In the genomic region with DNA sequence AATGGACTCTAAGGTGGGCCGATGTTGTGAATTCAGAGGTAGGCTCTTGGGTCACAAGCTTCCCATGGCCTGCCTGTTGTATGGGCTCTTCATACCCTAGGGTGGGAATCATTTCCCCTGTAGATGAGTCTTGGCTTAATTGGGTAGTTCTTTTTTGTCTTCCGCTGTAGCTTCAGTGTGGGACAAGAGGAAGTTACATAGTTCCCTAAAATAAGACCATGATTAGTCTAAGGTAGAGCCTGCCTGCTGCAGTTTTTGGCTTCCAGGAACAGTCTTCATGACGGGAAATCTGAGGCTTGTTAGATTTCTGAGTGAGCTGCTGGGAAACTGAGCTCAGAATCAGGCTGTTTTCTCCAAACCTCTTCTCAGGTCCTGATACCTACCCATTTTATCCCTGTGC, we compare ENCODE assay signal across 12 mouse cellular contexts. TPM values are rescaled to one million over a fixed set of nuclear protein-coding genes. Genes with fewer than 3 reads are reported as not detected.
DNase-seq lines count a peak whose midpoint lies in the region; ATAC-seq and TF ChIP-seq lines count a peak whose summit lies in the region.
"Had no signal": no experiment of that assay in that cellular context is flagged by ENCODE, and none has a peak within 500 bp of the region (broad histone marks: within the 10 kb centered on the region; RNA-seq: fewer than 3 reads in every experiment).

No protein-coding gene starts in this region.

- no peaks in the 10 kb centered on the region for H3K9me3 ChIP-seq in heart, embryonic 11.5 days (replicated peaks; ENCODE audit: control insufficient read depth, low read length)
- H3K9me3 ChIP-seq in lung, postnatal 0 days (ENCODE audit: low read length), result no peaks in the 10 kb centered on the region
- no peaks in the 10 kb centered on the region for H3K9me3 ChIP-seq in stomach, embryonic 14.5 days (ENCODE audit: control insufficient read depth, low read depth, low read length)

- no peak for TF ChIP-seq CTCF in lung, postnatal 0 days (IDR thresholded peaks at IDR 0.05)

- no peak for ATAC-seq in heart, embryonic 11.5 days (replicated peaks; ENCODE audit: insufficient number of reproducible peaks, low FRiP score, low TSS enrichment)
- ATAC-seq in lung, postnatal 0 days, result no peak
- ATAC-seq in hematopoietic stem cell, adult 5-6 weeks (replicated peaks in 1 of 2; ENCODE audit: insufficient read depth in 1 of 2, low FRiP score in 2 of 2, low TSS enrichment in 1 of 2, low read depth in 1 of 2, poor library complexity in 2 of 2, severe bottlenecking in 2 of 2), result peak; percentile 23 to 39; a peak in 3 of 4 replicates
- no peak for ATAC-seq in stomach, embryonic 14.5 days (ENCODE audit: insufficient number of reproducible peaks, insufficient read depth, low FRiP score, low read depth)
- ATAC-seq: CD4-positive, CD25-positive, alpha-beta regulatory T cell, adult 4 months had no signal

- no peak overlapping the region for H3K27ac ChIP-seq in heart, embryonic 11.5 days (ENCODE audit: low read depth, low read length)
- H3K27ac ChIP-seq in lung, postnatal 0 days (ENCODE audit: low read length), result peak overlapping the region; percentile 28
- no peak overlapping the region for H3K27ac ChIP-seq in stomach, embryonic 14.5 days (ENCODE audit: low read length)

- peaks cover 11% of the 10 kb centered on the region for H3K4me1 ChIP-seq in heart, embryonic 11.5 days (ENCODE audit: control insufficient read depth, insufficient read depth, low read length)
- peaks cover 7% of the 10 kb centered on the region; the same call in 1 of the 2 replicates for H3K4me1 ChIP-seq in lung, postnatal 0 days (ENCODE audit: insufficient read depth, low read depth, low read length)
- peaks cover 12% of the 10 kb centered on the region for H3K4me1 ChIP-seq in stomach, embryonic 14.5 days (ENCODE audit: control insufficient read depth, insufficient read depth, low read length)

- TF ChIP-seq EP300 in lung, postnatal 0 days (IDR thresholded peaks at IDR 0.05), result no peak

- H3K4me2 ChIP-seq in heart, embryonic 11.5 days, result peak overlapping the region; percentile 83
- H3K4me2 ChIP-seq in lung, postnatal 0 days (replicated peaks; ENCODE audit: low read depth, low read length), result peak overlapping the region; percentile 87
- H3K4me2 ChIP-seq in stomach, embryonic 14.5 days (replicated peaks; ENCODE audit: low read depth, low read length), result peak overlapping the region; percentile 85; the same call in 1 of the 2 replicates

- WGBS in heart, embryonic 11.5 days (ENCODE audit: insufficient replicate concordance), result 93% methylated on average over 3 of the region's 3 CpGs
- WGBS in lung, postnatal 0 days, result 80% methylated on average over 3 of the region's 3 CpGs
- WGBS in stomach, embryonic 14.5 days, result 88% methylated on average over 3 of the region's 3 CpGs

- H3K9ac ChIP-seq in heart, embryonic 11.5 days (ENCODE audit: low read depth, low read length), result no peak overlapping the region
- no peak overlapping the region for H3K9ac ChIP-seq in lung, postnatal 0 days (replicated peaks; ENCODE audit: low read depth)
- no peak overlapping the region for H3K9ac ChIP-seq in stomach, embryonic 14.5 days (replicated peaks; ENCODE audit: low read depth, low read length)

- peaks cover 27% of the 10 kb centered on the region for H3K36me3 ChIP-seq in heart, embryonic 11.5 days (ENCODE audit: control insufficient read depth, insufficient read depth, low read length)
- peaks cover 30% of the 10 kb centered on the region; the same call in 1 of the 2 replicates for H3K36me3 ChIP-seq in lung, postnatal 0 days (ENCODE audit: insufficient read depth, low read length)
- H3K36me3 ChIP-seq in stomach, embryonic 14.5 days (ENCODE audit: control insufficient read depth, insufficient read depth, low read length), result peaks cover 39% of the 10 kb centered on the region

- H3K27me3 ChIP-seq in heart, embryonic 11.5 days (ENCODE audit: control insufficient read depth, insufficient read depth, low read length), result no peaks in the 10 kb centered on the region
- no peaks in the 10 kb centered on the region for H3K27me3 ChIP-seq in lung, postnatal 0 days (replicated peaks; ENCODE audit: insufficient read depth, low read length)
- H3K27me3 ChIP-seq in stomach, embryonic 14.5 days (ENCODE audit: control insufficient read depth, insufficient read depth, low read length), result no peaks in the 10 kb centered on the region

- H3K4me3 ChIP-seq in heart, embryonic 11.5 days (ENCODE audit: low read depth, low read length), result peak overlapping the region; percentile 10; the same call in 1 of the 2 replicates
- H3K4me3 ChIP-seq in lung, postnatal 0 days (ENCODE audit: low read depth, low read length), result peak overlapping the region; percentile 4; the same call in 1 of the 2 replicates
- H3K4me3 ChIP-seq in stomach, embryonic 14.5 days (ENCODE audit: low read depth, low read length), result no peak overlapping the region

- no peak for DNase-seq in heart, postnatal 4 days
- DNase-seq in lung, postnatal 0 days (ENCODE audit: low spot score), result peak; percentile 30
- no peak for DNase-seq in lung, postnatal 10 days
- DNase-seq in adrenal gland, postnatal 4 days (ENCODE audit: low spot score in 2 of 2), result no peak
- DNase-seq in kidney, adult 8-10 months, result no peak
- DNase-seq: gastrocnemius, postnatal 25 days; kidney, postnatal 14 days; thymus, adult 18-20 months had no signal

RNA-seq across cellular contexts. Expression of a gene that starts 2.0 kb away (rescaled TPM):
- 48.4 and 49.4 TPM in 2 replicates for polyA plus RNA-seq in heart, embryonic 11.5 days (2014; fragmentation: Nextera tagmentation; extraction: Ambion mirVana)
- total RNA-seq in heart, postnatal 4 days (2021), result 10 to 100 TPM; 26.7 to 29.9 TPM
- 68.4 and 77.0 TPM in 2 replicates for polyA plus RNA-seq in lung, postnatal 0 days (2015; fragmentation: Nextera tagmentation; extraction: Ambion mirVana)
- 13.7 and 43.0 TPM in 2 replicates for total RNA-seq in hematopoietic stem cell, adult 5-6 weeks (2017)
- polyA plus RNA-seq in stomach, embryonic 14.5 days (2014; fragmentation: Nextera tagmentation; extraction: Ambion mirVana), result 81.1 and 87.0 TPM in 2 replicates
- 10 to 100 TPM; 48.4 to 56.3 TPM for total RNA-seq in adrenal gland, postnatal 4 days (2021)

RNA-seq across cellular contexts. Expression of a gene that starts 8.9 kb away (rescaled TPM):
- polyA plus RNA-seq in heart, embryonic 11.5 days (2014; fragmentation: Nextera tagmentation; extraction: Ambion mirVana), result 59.9 and 60.7 TPM in 2 replicates
- total RNA-seq in heart, postnatal 4 days (2021), result 10 to 100 TPM; 22.3 to 23.4 TPM
- 28.4 and 30.6 TPM in 2 replicates for polyA plus RNA-seq in lung, postnatal 0 days (2015; fragmentation: Nextera tagmentation; extraction: Ambion mirVana)
- total RNA-seq in hematopoietic stem cell, adult 5-6 weeks (2017), result 9.5 and 35.5 TPM in 2 replicates
- 56.7 and 57.7 TPM in 2 replicates for polyA plus RNA-seq in stomach, embryonic 14.5 days (2014; fragmentation: Nextera tagmentation; extraction: Ambion mirVana)
- total RNA-seq in adrenal gland, postnatal 4 days (2021), result 10 to 100 TPM; 55.8 to 57.1 TPM

RNA-seq across cellular contexts. Expression of a gene that starts 15.7 kb away (rescaled TPM):
- polyA plus RNA-seq in heart, embryonic 11.5 days (2014; fragmentation: Nextera tagmentation; extraction: Ambion mirVana), result 51.2 TPM in 2 replicates
- total RNA-seq in heart, postnatal 4 days (2021), result 10 to 100 TPM; 23.2 to 23.7 TPM
- polyA plus RNA-seq in lung, postnatal 0 days (2015; fragmentation: Nextera tagmentation; extraction: Ambion mirVana), result 38.3 and 40.9 TPM in 2 replicates
- 26.5 and 31.8 TPM in 2 replicates for total RNA-seq in hematopoietic stem cell, adult 5-6 weeks (2017)
- 68.8 and 70.6 TPM in 2 replicates for polyA plus RNA-seq in stomach, embryonic 14.5 days (2014; fragmentation: Nextera tagmentation; extraction: Ambion mirVana)
- 10 to 100 TPM; 51.4 to 56.0 TPM for total RNA-seq in adrenal gland, postnatal 4 days (2021)

RNA-seq across cellular contexts. Expression of a gene that starts 20.9 kb away (rescaled TPM):
- polyA plus RNA-seq in heart, embryonic 11.5 days (2014; fragmentation: Nextera tagmentation; extraction: Ambion mirVana), result 446 and 471 TPM in 2 replicates
- total RNA-seq in heart, postnatal 4 days (2021), result 100 to 1,000 TPM; 862 to 916 TPM
- polyA plus RNA-seq in lung, postnatal 0 days (2015; fragmentation: Nextera tagmentation; extraction: Ambion mirVana), result 172 and 188 TPM in 2 replicates
- total RNA-seq in hematopoietic stem cell, adult 5-6 weeks (2017), result 260 and 369 TPM in 2 replicates
- polyA plus RNA-seq in stomach, embryonic 14.5 days (2014; fragmentation: Nextera tagmentation; extraction: Ambion mirVana), result 219 and 234 TPM in 2 replicates
- 100 to 1,000 TPM; 446 to 477 TPM for total RNA-seq in adrenal gland, postnatal 4 days (2021)

RNA-seq across cellular contexts. Expression of a gene that starts 21.9 kb away (rescaled TPM):
- polyA plus RNA-seq in heart, embryonic 11.5 days (2014; fragmentation: Nextera tagmentation; extraction: Ambion mirVana), result 1.5 and 1.7 TPM in 2 replicates
- total RNA-seq in heart, postnatal 4 days (2021), result 1 to 10 TPM; 8.2 to 8.7 TPM
- 2.7 and 3.3 TPM in 2 replicates for polyA plus RNA-seq in lung, postnatal 0 days (2015; fragmentation: Nextera tagmentation; extraction: Ambion mirVana)
- 0.25 TPM in 1 of 2 replicates, not detected in the other for total RNA-seq in hematopoietic stem cell, adult 5-6 weeks (2017)
- 5.3 and 6.3 TPM in 2 replicates for polyA plus RNA-seq in stomach, embryonic 14.5 days (2014; fragmentation: Nextera tagmentation; extraction: Ambion mirVana)
- 1 to 10 TPM; 4.3 to 4.5 TPM for total RNA-seq in adrenal gland, postnatal 4 days (2021)

Comparison
In these comparisons a context has a peak if more than half of its experiments do, and no peak if none do; other contexts are left out.
1. ATAC-seq: peak in hematopoietic stem cell, adult 5-6 weeks (2 of 2); none in heart, embryonic 11.5 days (single experiment), lung, postnatal 0 days (single experiment) and stomach, embryonic 14.5 days (single experiment).
2. Peak in every context shown above with its lines, with median percentiles within 50 percentile points of each other: H3K4me2 ChIP-seq.